Mouse (Mus musculus) stomach, embryonic 14.5 days (tissue): ENCODE measurements around the gene Cpeb4. TPM values are rescaled to one million over a fixed set of nuclear protein-coding genes. Genes with fewer than 3 reads are reported as not detected.
"Not testable (repeated sequence)": the region's sequence is repeated elsewhere in the genome, so short reads cannot be mapped to it uniquely, and the experiment has no call there.

Experiments
- ATAC-seq: fragments of 200-750 bp; cut with Nextera tagmentation; 2 replicates; pipeline ENCODE4 v1.8.0; 2017; ENCODE audit warnings: low read depth, moderate TSS enrichment; ENCODE audit not compliant: insufficient number of reproducible peaks, insufficient read depth, low FRiP score
- H3K27ac ChIP-seq: fragments of 300-500 bp; sonication (generic); 2 replicates; pipeline ENCODE4 v1.5.1; 2014; ENCODE audit warnings: mild to moderate bottlenecking, low read length, moderate library complexity, mixed read lengths
- H3K27me3 ChIP-seq: fragments of 300-500 bp; sonication (generic); 2 replicates; pipeline ENCODE4 v1.6.1; 2014; ENCODE audit warnings: low read length, control low read depth, mixed read lengths; ENCODE audit not compliant: control insufficient read depth, insufficient read depth
- H3K36me3 ChIP-seq: fragments of 300-500 bp; sonication (generic); 2 replicates; pipeline ENCODE4 v1.6.1; 2014; ENCODE audit warnings: mild to moderate bottlenecking, control low read depth, low read length, moderate library complexity, mixed read lengths; ENCODE audit not compliant: control insufficient read depth, insufficient read depth
- H3K4me1 ChIP-seq: fragments of 300-500 bp; sonication (generic); 2 replicates; pipeline ENCODE4 v1.6.1; 2014; ENCODE audit warnings: low read length, control low read depth, mixed read lengths; ENCODE audit not compliant: control insufficient read depth, insufficient read depth
- H3K4me2 ChIP-seq: fragments of 300-500 bp; sonication (generic); replicated peaks from 2 replicates; pipeline ENCODE4 v1.6.1; 2014; ENCODE audit warnings: low read depth, low read length, control low read depth
- H3K4me3 ChIP-seq: fragments of 300-500 bp; sonication (generic); 2 replicates; pipeline ENCODE4 v1.5.1; 2014; ENCODE audit warnings: low read depth, low read length, control low read depth
- H3K9ac ChIP-seq: fragments of 300-500 bp; sonication (generic); replicated peaks from 2 replicates; pipeline ENCODE4 v1.6.1; 2014; ENCODE audit warnings: low read depth, mild to moderate bottlenecking, control low read depth, low read length, moderate library complexity, mixed read lengths
- H3K9me3 ChIP-seq: fragments of 300-500 bp; sonication (generic); 2 replicates; pipeline ENCODE4 v1.6.1; 2016; ENCODE audit warnings: low read depth, low read length, control low read depth; ENCODE audit not compliant: control insufficient read depth
- WGBS: fragments of 180-500 bp; shearing (Covaris S2); extraction: QIAGEN DNeasy Blood & Tissue Kit; methylation state at CpG from one replicate; pipeline ENCODE4 v1.1.7; 2014; 5-methylcytosine and 5-hydroxymethylcytosine counted together
- polyA plus RNA-seq: library from polyadenylated mRNA; unstranded; fragments of >200 nt; fragmentation: Nextera tagmentation; extraction: Ambion mirVana; gene quantifications from 2 replicates; pipeline ENCODE4 v1.2.1, GENCODE M21; 2014

Gene Cpeb4
- polyA plus RNA-seq, 1 experiment from 2014 or later, result 4.9 TPM

DNA sequence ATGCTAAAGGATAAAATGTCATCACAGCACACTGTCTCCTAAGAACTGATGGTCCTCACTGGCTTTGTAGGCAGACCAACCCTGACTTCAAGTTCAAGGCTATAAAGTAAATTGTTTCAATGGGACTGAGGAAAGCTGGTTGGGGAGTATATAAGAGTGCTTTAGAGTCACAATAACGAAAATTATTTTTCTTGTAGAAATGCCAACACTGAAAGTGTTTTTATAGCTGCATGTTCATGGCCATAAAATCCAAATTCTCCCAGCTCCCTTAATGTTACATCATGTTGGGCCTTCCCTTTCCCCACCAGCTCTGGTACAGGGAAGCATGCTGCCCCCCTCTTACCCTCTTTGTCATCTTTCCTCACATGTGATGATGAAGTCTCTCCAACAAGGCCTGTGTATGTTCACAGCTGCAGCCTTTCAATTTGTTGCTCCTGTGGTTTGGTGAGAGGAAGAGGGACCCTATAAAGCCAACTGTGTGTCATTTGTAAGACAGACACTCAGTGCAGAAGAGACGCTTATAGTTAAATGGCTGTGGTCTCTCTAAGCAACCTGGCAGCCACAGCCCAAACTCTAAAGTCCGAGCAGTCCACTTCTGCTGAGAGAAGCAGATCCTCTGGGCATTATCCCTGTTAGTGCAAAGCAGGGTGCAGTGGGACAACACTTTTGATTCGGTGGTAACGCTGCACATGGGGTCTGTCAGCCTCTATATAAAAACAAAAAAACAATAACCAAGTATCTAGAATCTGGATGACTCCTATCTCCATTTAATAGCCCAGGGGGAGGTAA lies 29.6 kb upstream of the Cpeb4 start:
- Histone ChIP-seq H3K4me2 (no peak overlapping the region), H3K36me3 (no peaks in the 10 kb centered on the region), H3K4me3 (no peak overlapping the region), H3K9me3 (no peaks in the 10 kb centered on the region), H3K9ac (no peak overlapping the region), H3K27me3 (no peaks in the 10 kb centered on the region), H3K4me1 (no peaks in the 10 kb centered on the region), H3K27ac (no peak overlapping the region)
- no peak for ATAC-seq
- WGBS, result 82% methylated on average over 5 of the region's 5 CpGs

DNA sequence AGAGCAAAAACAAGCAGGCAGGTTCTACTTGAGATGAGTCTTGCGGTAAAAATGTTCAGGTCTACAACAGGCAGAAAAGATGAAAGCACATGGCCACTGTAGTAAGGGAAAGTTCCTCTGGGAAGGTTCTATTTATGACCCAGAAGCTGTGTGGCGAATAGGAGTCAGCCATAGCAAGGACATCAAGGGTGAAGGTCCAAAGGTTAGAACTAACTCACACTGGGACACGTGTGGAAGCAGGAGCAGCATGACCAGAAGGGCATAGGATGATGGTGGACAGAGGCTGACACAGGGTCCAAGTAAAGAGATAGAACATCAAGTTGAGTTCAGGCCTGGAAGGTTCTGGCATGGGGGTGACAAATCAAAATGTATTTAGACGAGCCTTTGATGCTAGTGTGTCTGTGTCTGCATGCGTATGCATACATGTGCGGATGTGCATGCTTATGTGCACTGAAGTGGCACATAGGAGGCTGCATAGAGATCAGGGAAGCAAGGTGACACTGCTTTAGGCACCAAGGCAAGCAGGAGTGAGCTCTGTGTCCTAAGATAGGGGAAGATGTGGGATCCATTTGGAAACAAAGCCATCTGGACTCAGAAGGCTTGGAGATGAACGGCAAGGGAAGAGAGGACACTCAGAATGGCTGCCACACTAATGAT lies 28.7 kb upstream of the Cpeb4 start:
- Histone ChIP-seq H3K27ac (no peak overlapping the region), H3K4me2 (no peak overlapping the region), H3K4me3 (no peak overlapping the region), H3K9me3 (no peaks in the 10 kb centered on the region), H3K9ac (no peak overlapping the region), H3K27me3 (no peaks in the 10 kb centered on the region), H3K4me1 (no peaks in the 10 kb centered on the region), H3K36me3 (no peaks in the 10 kb centered on the region)
- ATAC-seq, result no peak
- WGBS, result 82% methylated on average over 7 of the region's 7 CpGs

DNA sequence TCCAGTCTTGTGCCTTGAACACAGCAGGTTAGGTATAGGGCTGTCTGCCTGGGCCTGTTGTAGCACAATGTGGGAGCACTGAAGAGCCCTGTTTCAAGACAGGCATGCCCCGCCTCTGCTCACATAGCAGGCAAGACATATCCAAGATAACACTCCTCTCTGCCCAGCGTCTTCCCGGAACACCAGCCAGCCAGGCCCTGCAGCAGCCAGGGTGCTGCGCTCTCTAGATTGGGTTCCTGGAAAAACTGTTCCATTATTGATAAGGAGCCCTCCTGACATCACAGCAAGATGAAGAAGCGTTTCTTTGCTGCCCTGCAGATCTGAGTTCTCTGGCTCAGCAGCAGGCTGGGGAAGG lies 28.2 kb upstream of the Cpeb4 start:
- H3K27ac ChIP-seq, result no peak overlapping the region
- H3K9ac ChIP-seq, result no peak overlapping the region
- H3K4me1 ChIP-seq, result no peaks in the 10 kb centered on the region
- H3K36me3 ChIP-seq, result no peaks in the 10 kb centered on the region
- peak; percentile 89; the same call in 1 of the 2 replicates for ATAC-seq
- WGBS, result 71% methylated on average over 5 of the region's 5 CpGs
- H3K9me3 ChIP-seq, result no peaks in the 10 kb centered on the region
- no peaks in the 10 kb centered on the region for H3K27me3 ChIP-seq
- no peak overlapping the region for H3K4me3 ChIP-seq
- H3K4me2 ChIP-seq, result no peak overlapping the region

DNA sequence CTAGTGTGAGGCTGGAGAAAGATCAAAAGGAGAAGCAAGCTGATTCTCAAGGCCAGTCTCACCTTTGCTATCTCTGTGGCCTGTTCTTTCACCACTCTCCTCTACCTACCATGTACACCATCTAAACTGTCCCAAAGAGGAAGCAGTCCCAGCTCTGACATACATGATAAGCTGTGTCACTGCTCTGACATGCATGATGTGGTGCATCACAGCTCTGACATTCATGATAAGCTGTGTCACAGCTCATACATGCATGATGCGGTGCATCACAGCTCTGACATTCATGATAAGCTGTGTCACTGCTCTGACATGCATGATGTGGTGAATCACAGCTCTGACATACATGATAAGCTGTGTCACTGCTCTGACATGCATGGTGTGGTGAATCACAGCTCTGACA lies 26.9 kb upstream of the Cpeb4 start:
- H3K9me3 ChIP-seq, ATAC-seq: not testable (repeated sequence)
- WGBS, result 83% methylated on average over 1 of the region's 1 CpGs

DNA sequence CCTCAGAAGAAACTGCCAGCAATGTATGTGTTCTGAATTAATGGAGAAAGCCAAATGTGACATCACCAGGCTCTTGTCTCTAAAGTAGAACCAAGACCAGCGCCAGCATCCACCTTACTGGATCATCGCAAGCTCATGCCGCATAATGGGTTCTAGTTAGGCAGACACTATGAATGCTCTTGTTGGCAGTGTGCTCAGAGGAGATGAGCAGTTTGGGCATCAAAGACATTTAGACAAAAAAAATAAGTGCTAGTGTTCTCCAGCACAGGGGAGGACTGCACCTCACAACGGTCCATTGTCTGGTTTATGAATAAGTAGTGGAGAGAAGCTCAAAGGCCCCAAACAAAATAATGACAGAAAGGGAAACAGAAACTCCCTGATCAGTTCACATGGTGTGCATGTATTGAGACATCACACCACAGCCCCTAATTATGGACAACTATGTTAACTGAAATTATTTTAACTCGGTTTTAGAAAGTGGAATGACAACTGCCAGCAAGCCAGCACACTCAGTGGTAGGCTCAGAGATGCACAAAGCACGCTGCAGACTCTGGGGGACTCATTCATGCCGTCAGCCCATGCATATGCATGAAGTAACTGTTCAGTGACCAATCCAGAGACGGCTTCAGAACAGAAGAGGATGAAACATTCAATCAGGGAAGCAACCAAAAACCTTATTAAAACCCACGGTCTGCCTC lies 25.1 kb upstream of the Cpeb4 start:
- Histone ChIP-seq H3K4me3 (no peak overlapping the region), H3K27ac (no peak overlapping the region), H3K4me1 (no peaks in the 10 kb centered on the region), H3K9ac (no peak overlapping the region), H3K27me3 (no peaks in the 10 kb centered on the region), H3K4me2 (no peak overlapping the region), H3K9me3 (no peaks in the 10 kb centered on the region), H3K36me3 (no peaks in the 10 kb centered on the region)
- ATAC-seq, result no peak
- WGBS, result 70% methylated on average over 9 of the region's 9 CpGs

More for the DNA sequence above, 26.9 kb upstream of the Cpeb4 start:
- not testable (repeated sequence) for H3K27me3 ChIP-seq, H3K36me3 ChIP-seq, H3K4me1 ChIP-seq, H3K4me2 ChIP-seq, H3K4me3 ChIP-seq, H3K27ac ChIP-seq, H3K9ac ChIP-seq

DNA sequence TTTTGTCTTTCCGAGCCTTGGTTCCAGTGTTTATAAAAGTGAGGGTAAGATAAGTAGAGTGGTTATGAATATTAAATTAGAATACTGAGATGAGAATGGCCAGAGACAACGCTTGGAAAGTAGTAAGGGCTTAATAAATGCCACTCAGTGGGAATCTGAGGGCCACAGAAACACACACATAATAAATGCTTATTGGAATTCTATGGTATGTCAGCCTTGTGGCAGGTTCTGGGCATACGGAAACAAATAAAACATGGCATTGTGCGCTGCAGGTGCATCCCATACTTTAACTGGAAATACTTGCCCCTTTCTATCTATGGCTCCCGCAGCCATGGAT lies 24.6 kb upstream of the Cpeb4 start:
- H3K4me3 ChIP-seq, result no peak overlapping the region
- no peaks in the 10 kb centered on the region for H3K36me3 ChIP-seq
- 83% methylated on average over 5 of the region's 5 CpGs for WGBS
- H3K9ac ChIP-seq, result no peak overlapping the region
- H3K9me3 ChIP-seq, result no peaks in the 10 kb centered on the region
- no peaks in the 10 kb centered on the region for H3K27me3 ChIP-seq
- H3K4me1 ChIP-seq, result no peaks in the 10 kb centered on the region; the same call in 1 of the 2 replicates
- no peak for ATAC-seq
- H3K27ac ChIP-seq, result no peak overlapping the region
- no peak overlapping the region for H3K4me2 ChIP-seq

DNA sequence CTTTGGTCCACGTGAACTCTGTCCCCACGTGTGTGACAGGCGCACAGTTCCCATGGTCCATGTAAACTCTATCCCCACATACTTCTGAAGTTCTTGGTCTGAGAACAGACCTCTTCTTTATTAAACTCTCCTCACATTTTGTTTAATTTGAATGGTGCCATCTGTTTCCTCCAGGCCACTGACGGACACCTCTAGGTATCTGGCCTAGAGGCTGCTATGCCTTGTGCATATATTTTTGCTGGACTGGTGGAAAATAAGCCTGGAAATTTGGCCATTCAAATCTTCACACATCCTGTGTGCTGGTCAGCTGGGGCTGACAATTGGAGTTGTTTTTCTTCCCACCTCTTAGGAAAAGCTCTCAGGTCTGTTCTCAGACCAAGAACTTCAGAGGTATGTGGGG lies 23.3 kb upstream of the Cpeb4 start:
- H3K4me2 ChIP-seq, result no peak overlapping the region
- no peaks in the 10 kb centered on the region for H3K9me3 ChIP-seq
- no peak overlapping the region for H3K9ac ChIP-seq
- H3K4me1 ChIP-seq, result no peaks in the 10 kb centered on the region; the same call in 1 of the 2 replicates
- 79% methylated on average over 4 of the region's 4 CpGs for WGBS
- H3K4me3 ChIP-seq, result no peak overlapping the region
- no peak overlapping the region for H3K27ac ChIP-seq
- ATAC-seq, result no peak
- no peaks in the 10 kb centered on the region for H3K36me3 ChIP-seq
- H3K27me3 ChIP-seq, result no peaks in the 10 kb centered on the region

DNA sequence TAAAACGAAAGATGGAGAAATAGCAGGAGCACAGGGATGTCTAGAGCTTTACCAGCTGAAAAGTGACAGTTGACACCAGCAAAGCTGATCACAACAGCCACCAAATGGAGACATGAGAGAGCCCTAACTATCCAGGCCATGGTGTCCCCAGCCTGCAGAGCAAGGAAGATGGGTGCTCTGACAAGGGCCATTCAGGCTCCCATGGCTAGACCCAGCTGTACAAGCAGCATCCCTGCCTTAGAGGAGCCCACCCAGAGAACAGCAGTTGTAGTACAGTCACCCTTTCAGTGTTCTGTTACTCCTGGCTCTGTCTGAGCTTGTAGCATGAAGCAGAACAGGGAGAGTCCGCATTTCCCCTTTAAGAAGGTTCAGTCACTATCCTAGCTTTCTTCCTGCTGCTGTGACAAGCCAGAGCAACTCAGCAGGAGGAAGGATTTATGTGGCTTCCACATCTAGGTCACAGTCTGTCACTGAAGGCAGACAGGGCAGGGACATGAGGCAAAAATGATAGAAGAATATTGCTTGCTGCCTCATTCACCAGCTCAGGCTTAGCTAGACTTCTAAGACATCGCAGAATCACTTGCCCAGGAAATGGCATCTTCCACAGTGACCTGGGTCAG lies 21.7 kb upstream of the Cpeb4 start:
- Histone ChIP-seq H3K27me3 (no peaks in the 10 kb centered on the region), H3K4me1 (no peaks in the 10 kb centered on the region; the same call in 1 of the 2 replicates), H3K4me2 (no peak overlapping the region), H3K9ac (no peak overlapping the region), H3K9me3 (no peaks in the 10 kb centered on the region), H3K36me3 (no peaks in the 10 kb centered on the region), H3K27ac (no peak overlapping the region), H3K4me3 (no peak overlapping the region)
- no peak for ATAC-seq
- WGBS, result 77% methylated on average over 3 of the region's 3 CpGs
